Mouse (Mus musculus) cerebellum, adult 2 months (tissue): Measurements from ENCODE around the gene Ift140. TPM values are rescaled to one million over a fixed set of nuclear protein-coding genes. Genes with fewer than 3 reads are reported as not detected.

Experiments used
- DNase-seq, 2 experiments: peaks; one replicate each; pipeline ENCODE4 v3.0.0; 2021
- H3K27ac ChIP-seq: fragments of 200-500 bp; 2 replicates; pipeline ENCODE4 v1.5.1; 2012; ENCODE audit warnings: low read length, control low read depth, inconsistent platforms; ENCODE audit not compliant: insufficient read depth
- H3K27me3 ChIP-seq: fragments of 200-500 bp; 2 replicates; pipeline ENCODE4 v1.6.1; 2012; ENCODE audit warnings: inconsistent platforms, mild to moderate bottlenecking, low read length, moderate library complexity; ENCODE audit not compliant: control insufficient read depth, insufficient read depth
- H3K4me1 ChIP-seq: fragments of 200-500 bp; 2 replicates; pipeline ENCODE4 v1.6.1; 2011; ENCODE audit warnings: low read length; ENCODE audit not compliant: control insufficient read depth, insufficient read depth
- H3K4me3 ChIP-seq: fragments of 200-500 bp; replicated peaks from 2 replicates; pipeline ENCODE3; 2011; ENCODE audit warnings: mild to moderate bottlenecking, low read depth, low read length, control low read depth; ENCODE audit not compliant: insufficient read depth
- CTCF ChIP-seq: fragments of 200-500 bp; IDR thresholded peaks from 2 replicates; pipeline ENCODE4 v1.5.1; 2011; ENCODE audit warnings: low read depth, mild to moderate bottlenecking, control low read depth, low read length, moderate library complexity, borderline replicate concordance; ENCODE audit not compliant: insufficient read depth
- POLR2A ChIP-seq: fragments of 200-500 bp; IDR thresholded peaks from 2 replicates; pipeline ENCODE4 v1.6.1; 2011; ENCODE audit warnings: low read length, control low read depth, borderline replicate concordance; ENCODE audit not compliant: insufficient read depth
- WGBS: fragments of 180-500 bp; shearing (Covaris S2); methylation state at CpG from one replicate; pipeline ENCODE4 v1.1.7; 2018; 5-methylcytosine and 5-hydroxymethylcytosine counted together
- polyA plus RNA-seq: library from polyadenylated mRNA; depleted of rRNA; stranded (reverse); fragments of >200 nt; gene quantifications from 2 replicates; pipeline ENCODE4 v1.2.3, GENCODE M21; 2012

Ift140 gene
- polyA plus RNA-seq, 1 experiment, result 19.2 TPM

DNA sequence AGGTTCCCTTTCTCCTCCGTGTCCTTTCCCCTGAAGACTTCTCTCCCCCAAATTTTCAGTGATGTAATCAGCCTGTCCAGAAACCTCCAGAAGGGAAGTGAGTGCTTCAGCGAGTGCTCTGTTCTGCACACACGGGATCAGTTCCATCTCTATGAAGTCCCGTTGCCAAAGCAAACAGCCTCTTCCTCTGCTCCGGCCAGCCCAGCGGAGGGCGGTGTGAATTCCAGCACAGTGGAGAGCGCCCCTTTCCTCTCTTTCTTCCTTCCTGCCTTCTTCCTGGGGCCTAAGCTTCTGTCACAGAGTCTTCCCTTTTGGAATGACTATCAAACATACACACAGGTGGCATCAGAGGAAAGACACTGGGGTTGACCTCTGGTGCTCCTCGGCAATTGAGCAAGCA is 48.5 kb downstream of the Ift140 start:
- no peak overlapping the region for H3K4me3 ChIP-seq
- H3K27ac ChIP-seq, result no peak overlapping the region
- no peaks in the 10 kb centered on the region for H3K27me3 ChIP-seq
- H3K4me1 ChIP-seq, result no peaks in the 10 kb centered on the region
- DNase-seq, result no peak
- TF ChIP-seq POLR2A (no peak), CTCF (no peak)
- 73% methylated on average over 9 of the region's 9 CpGs for WGBS

DNA sequence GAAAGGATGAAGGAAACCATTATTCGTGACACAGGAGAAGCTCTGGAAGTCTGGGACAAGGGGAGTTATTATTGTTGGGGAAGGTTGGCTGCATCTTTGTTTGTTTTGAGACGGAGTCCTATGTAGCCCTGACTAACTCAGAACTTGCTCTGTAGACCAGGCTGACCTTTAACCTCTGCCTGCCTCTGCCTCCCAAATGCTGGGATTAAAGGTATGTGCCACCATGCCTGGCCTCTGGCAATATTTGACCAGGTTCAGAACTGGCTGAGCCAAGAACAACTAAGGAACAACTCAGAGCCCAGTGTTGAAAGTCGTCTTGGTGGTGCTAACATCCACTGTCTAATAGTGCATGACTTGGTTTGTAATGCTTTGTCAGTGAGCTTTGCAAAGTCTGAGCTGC is 49.3 kb downstream of the Ift140 start:
- 80% methylated on average over 3 of the region's 3 CpGs for WGBS
- TF ChIP-seq POLR2A, result no peak
- no peak for TF ChIP-seq CTCF
- Histone ChIP-seq H3K27me3 (no peaks in the 10 kb centered on the region), H3K4me3 (no peak overlapping the region), H3K27ac (no peak overlapping the region), H3K4me1 (no peaks in the 10 kb centered on the region)
- DNase-seq, result no peak

DNA sequence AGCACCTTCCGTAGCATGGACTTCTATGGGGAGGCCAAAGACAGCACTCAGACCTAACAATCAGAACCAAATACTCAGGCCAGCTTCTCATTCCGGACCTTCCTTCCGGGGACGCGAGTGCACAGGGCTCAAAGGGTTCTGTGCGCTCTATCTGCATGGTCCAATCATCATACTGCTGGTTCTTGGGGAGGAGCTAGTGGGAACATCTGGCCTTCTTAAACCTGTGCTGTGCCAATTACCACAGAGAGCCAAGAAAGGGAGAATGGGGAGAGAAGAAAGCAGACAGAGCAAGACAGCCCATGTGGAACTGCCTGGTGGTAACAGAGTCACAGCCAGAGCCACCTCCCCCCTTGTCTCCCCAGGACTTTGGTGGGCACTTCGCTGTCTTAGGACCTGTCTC is 50.7 kb downstream of the Ift140 start:
- Histone ChIP-seq H3K4me3 (no peak overlapping the region), H3K27ac (no peak overlapping the region), H3K27me3 (no peaks in the 10 kb centered on the region), H3K4me1 (no peaks in the 10 kb centered on the region)
- DNase-seq, result no peak
- WGBS, result 89% methylated on average over 7 of the region's 7 CpGs
- TF ChIP-seq CTCF (no peak), POLR2A (no peak)

DNA sequence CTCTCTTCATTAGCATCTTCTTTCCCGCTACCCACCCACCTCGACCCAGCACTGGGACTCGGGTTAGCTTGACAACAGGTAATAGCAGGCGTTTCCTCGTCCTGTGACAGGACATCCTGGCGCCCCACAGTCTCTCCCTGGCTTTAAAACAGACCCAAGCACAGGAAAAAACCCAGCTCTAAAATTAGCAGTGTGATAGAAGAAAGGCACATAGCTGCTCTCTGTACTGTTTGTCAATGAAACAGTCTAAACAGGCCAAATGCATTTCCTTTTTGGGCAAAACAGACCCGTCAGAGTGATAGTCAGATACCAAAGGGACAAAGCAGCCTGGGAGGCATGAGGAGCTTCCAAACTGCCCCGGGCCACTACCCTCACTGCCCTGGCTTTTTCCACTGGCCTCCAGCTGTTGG is 51.6 kb downstream of the Ift140 start:
- no peaks in the 10 kb centered on the region for H3K4me1 ChIP-seq
- H3K27ac ChIP-seq, result no peak overlapping the region
- TF ChIP-seq CTCF, result no peak
- no peak for DNase-seq
- H3K27me3 ChIP-seq, result no peaks in the 10 kb centered on the region
- WGBS, result 78% methylated on average over 8 of the region's 8 CpGs
- H3K4me3 ChIP-seq, result no peak overlapping the region

DNA sequence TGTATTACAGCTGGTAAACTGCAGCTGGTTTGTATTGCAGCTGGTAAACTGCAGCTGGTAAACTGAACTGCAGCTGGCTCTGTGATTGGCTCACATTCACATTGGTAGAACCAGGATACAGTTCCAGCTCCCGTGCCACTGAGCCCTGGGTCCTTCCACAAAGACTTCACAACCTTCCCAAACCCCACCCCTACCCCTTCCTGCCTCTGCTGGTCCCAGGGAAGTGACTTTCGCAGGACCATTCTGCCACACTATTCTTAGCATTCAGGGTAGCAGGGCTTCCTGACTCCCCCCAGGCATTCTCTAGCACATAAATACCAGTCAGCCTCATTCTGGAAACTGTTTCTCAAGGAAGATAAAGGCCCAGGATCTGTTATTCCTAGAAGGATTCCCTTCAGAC is 52.8 kb downstream of the Ift140 start:
- Histone ChIP-seq H3K27ac (no peak overlapping the region), H3K4me3 (no peak overlapping the region), H3K27me3 (no peaks in the 10 kb centered on the region), H3K4me1 (no peaks in the 10 kb centered on the region)
- DNase-seq, result no peak
- no peak for TF ChIP-seq CTCF
- TF ChIP-seq POLR2A, result no peak
- 76% methylated on average over 2 of the region's 2 CpGs for WGBS

DNA sequence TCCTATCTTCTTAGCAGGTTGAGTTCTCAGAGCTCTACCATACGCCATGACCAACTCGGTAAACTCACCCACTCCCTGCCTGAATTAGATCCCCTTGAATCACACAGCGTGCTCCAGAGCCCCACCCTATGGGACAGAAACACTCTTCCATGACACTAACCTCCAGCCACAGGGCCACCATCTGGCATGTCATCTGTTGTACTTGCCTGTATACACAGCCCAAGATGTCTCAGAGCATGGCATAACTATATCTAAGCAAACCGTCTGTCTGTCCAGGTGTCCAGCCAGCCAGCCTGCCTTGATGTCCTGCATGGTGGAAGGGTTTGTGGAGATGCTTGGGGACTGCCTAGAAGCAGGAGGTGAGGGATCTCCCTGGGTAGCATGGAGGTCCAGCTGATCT is 61.0 kb downstream of the Ift140 start:
- Histone ChIP-seq H3K4me1 (peaks cover 20% of the 10 kb centered on the region), H3K27ac (peak overlapping the region; percentile 23), H3K27me3 (no peaks in the 10 kb centered on the region), H3K4me3 (no peak overlapping the region)
- DNase-seq, result peak; percentile 51 to 67
- WGBS, result 9% methylated on average over 4 of the region's 4 CpGs
- no peak for TF ChIP-seq POLR2A
- TF ChIP-seq CTCF, result no peak

DNA sequence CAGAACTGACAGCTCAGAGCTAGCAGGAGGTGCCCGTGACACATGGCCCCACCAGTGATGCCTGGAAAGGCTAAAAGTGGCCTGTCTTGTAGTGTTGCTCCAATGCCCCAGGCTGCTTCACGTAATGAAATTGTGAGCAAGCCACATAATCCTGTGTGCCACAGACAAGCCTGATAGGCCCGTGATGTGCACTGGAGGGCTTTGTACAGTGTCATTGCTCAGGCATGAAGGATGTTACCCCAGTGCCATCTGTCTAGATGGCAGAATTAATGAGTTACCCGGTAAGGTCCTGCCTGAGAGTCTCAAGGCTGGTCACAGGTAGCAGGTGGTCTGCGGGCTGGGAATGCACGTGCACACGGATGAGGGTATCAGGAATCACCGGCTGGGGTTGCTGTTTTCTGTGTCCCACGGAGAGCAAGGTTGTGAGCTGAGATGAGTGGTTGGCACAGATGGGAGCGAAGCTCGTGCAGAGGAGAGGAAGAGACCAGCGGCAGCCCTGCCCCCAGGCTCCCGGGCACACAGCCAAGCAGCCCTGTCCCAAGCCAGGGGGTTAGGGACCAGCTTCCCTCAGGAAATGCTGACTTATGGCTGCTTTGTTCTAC is 62.0 kb downstream of the Ift140 start:
- H3K4me3 ChIP-seq, result peak overlapping the region; percentile 4
- no peaks in the 10 kb centered on the region for H3K27me3 ChIP-seq
- H3K27ac ChIP-seq, result peak overlapping the region; percentile 23
- peaks cover 20% of the 10 kb centered on the region for H3K4me1 ChIP-seq
- 3% methylated on average over 13 of the region's 13 CpGs for WGBS
- peak; percentile 68 to 73 for DNase-seq
- TF ChIP-seq POLR2A (no peak), CTCF (no peak)

DNA sequence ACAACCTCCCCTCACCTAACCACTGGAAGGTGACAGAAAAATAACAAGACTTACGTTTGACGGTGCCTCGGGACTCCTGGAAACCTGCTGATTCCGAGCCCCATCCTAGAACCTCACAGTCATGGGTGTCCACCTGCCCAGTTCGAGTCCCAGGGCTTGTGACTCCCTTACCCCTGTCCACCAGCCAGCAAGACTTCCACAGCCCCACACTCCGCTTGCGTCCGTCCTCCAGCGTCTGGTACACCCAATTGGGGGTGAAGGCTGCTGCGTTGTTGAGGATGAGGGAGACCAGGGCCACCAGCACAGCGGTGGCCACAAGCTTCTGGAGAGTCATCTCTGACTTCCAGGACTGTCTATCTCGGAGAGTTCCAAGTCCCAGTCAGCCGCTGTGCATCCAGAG is 64.3 kb downstream of the Ift140 start:
- Histone ChIP-seq H3K4me3 (peak overlapping the region; percentile 11), H3K27me3 (no peaks in the 10 kb centered on the region), H3K27ac (no peak overlapping the region), H3K4me1 (peaks cover 20% of the 10 kb centered on the region)
- DNase-seq, result no peak
- 88% methylated on average over 13 of the region's 13 CpGs for WGBS
- TF ChIP-seq CTCF (no peak), POLR2A (no peak)

DNA sequence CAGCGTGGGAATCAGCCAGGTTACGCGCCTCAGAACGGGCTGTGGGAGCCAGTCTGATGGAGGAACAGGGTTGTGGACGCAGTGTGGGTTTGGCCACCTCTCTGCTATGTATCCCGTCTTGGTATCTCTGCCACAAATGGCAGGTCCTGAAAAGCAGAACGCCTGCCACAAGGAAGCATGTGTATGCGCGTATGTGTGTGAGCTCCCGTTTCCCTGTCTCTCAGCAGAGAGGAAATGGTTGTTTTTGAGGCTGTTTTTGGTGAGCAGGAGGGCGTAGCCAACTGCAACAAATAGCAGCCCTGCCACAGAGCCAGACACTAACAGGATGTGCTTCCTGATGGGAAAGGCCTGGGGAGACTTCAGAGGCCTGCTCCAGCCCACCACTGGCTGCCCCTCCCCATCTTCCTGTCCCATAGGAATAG is 65.1 kb downstream of the Ift140 start:
- Histone ChIP-seq H3K4me3 (no peak overlapping the region), H3K4me1 (peaks cover 20% of the 10 kb centered on the region), H3K27ac (no peak overlapping the region), H3K27me3 (no peaks in the 10 kb centered on the region)
- DNase-seq, result no peak
- TF ChIP-seq CTCF (no peak), POLR2A (no peak)
- WGBS, result 84% methylated on average over 11 of the region's 11 CpGs
